Mouse (Mus musculus) c-Kit-negative CD71-positive TER-119-positive erythroid progenitor cells, embryonic 14.5 days (primary cell): Measurements from ENCODE around the gene Lrba.

Experiments used
- DNase-seq: peaks from one replicate; pipeline ENCODE4 v3.0.0-alpha.2; 2013; ENCODE audit warnings: low read depth, low spot score

The Lrba gene

DNA sequence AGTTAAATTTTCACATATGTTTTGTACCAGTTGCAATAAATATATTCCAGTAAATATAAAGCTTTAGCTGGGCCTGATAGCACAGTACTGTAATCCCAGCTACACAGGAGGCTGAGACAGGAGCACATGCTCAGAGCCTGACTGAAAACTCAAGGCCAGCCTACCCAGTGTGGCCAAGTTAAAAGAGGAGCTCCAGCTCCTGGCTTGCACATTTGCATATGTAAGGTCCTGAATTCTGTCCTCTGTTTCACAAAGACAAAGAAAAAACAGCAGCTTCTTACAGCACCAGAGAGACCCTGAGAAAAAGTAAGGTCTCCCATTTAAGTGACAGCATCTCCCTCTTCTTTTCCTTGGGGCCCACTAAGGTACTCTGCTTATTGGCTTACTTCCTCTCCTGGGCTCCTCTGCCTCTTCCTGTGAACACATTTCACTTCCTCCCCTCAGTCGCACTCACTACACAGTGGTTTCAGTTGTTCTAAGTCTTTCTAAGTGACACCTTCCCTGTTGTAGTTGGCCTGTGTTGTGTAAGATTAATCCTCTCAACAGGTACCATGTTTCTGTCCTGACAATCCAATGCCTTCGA is 453.2 kb downstream of the Lrba start:
- DNase-seq, result no peak

DNA sequence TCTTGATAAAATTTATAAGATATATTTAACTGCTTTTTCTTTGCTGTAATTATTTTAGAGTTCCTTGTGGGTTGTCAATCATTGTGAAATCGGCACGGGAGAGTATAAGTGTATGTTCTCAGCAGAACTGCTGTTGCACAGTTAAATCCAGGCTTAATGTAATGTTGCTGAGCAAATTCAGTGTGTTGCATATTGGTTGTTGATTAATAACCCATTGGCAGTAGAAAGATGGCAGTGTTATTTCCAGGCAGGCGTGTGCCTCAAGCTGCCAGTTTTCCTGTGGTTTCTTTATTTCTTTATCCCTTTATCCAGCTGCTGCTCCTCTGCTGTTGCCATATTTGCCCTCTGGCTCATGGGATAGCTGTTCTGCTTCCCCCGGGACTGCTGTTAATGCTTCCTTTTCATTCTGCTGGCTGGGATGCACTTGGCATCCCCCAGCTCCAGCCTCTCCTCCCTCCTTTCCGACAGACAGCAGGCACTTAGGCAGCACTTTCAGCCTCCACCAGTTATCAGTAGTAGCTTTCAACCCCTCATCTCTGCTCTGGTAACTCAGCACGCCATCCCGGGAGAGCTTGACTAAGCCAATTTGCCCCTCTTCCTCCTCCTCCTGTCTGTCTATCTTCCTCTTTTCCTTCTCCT is 463.2 kb downstream of the Lrba start:
- DNase-seq, result no peak

GRCm38 (mm10) chr3:86688438-86688837 is 464.0 kb downstream of the Lrba start:
- DNase-seq, result no peak

DNA sequence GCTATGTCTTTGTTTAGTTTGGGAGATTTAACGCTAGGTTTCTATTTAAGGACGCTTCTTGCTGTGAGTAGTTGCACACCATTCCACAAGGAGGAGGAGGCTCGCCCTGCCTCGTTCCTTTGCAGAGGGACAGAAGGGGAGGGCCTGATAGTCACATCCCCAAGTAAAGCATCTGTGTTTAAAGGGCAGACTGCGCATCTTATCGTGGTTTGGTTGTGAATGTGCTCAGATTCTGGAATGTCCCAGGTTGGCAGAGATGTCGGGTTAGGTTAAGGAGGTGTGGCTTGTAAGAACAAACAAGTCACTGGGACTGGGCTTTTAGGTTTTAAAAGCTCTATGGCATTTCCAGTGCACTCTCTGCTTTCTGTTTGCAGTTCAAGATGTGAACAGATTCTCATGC is 464.8 kb downstream of the Lrba start:
- DNase-seq, result no peak

- DNase-seq, result no peak
Measured at GRCm38 (mm10) chr3:86692779-86693178, 468.3 kb downstream of the Lrba start.

GRCm38 (mm10) chr3:86693553-86693952 is 469.1 kb downstream of the Lrba start:
- DNase-seq, result no peak

DNA sequence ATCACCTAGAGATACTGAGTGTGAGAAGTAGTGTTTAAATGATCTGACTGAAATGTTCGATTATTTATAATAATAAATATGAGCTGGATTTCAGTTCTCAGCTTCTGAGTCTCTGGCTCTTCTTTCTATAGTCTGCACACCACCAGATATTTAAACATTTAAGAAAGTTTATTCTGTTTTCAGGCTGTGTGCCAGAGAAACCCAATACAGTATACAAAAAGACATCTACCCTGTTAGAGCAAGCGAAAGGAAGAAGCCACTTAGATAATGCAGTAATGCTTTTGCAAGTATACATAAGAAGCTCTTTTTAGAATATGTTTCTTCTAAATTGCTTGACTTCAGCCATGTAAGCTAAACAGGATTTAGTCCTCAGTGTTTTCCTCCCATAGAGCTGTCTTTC is 474.5 kb downstream of the Lrba start:
- DNase-seq, result no peak

GRCm38 (mm10) chr3:86701163-86701563 is 476.7 kb downstream of the Lrba start:
- DNase-seq, result no peak

DNA sequence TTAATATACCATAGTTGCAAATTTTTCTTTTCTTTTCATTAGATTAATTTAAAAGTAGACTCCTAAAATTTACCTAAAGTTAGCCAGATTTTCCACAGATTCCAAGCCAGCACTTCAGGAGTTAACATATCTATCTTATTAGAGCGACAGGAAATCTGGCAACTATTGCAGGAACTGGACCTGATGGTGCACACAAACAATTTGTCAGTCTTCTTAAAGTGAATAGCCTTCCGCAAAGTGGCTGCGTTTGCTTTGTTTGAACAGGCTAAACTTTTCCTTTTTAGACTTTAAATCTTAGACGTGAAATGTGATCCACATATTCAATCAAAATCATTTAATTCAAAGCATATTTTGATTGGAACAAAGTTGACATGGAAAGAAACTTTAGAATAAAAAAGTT is 485.0 kb downstream of the Lrba start:
- DNase-seq, result no peak

- DNase-seq, result no peak
Measured at GRCm38 (mm10) chr3:86711530-86711929, 487.1 kb downstream of the Lrba start.

DNA sequence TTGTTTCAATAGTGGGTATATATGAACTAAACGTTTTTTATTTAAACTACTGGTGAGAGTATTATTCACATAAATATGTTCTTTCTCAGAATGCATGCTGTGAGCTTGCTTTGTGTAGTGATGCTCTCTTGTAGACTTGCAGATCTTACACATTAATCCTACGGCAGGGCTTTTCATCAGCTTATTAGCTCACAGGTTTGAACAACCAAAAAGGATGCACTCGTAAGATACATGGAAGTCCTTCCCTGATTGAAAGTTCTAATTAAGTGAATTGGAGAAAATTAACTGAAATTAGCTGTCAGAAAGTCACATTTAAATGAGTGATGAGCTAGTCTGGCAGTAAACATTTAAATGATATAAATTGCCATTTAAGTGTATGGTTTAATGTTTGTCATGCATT is 488.3 kb downstream of the Lrba start:
- DNase-seq, result no peak

DNA sequence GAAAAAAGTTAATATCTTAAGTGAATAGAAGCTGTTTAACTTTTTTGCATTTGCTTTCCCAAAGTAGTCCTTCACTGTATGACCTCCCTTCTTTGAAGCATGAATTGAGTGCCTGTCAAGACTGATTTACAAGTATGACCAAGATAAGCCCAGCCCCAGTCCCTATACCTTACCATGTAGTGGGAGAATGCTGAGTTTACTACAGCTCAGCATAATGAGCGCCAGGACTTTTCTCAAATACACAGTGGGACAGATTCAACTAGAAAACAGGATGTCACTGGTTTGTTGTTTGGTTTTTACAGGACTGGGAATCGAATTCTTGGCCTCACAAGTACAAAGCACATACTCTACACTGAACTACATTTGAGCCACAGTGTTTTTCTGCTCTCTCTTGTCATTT is 490.0 kb downstream of the Lrba start:
- no peak for DNase-seq

DNA sequence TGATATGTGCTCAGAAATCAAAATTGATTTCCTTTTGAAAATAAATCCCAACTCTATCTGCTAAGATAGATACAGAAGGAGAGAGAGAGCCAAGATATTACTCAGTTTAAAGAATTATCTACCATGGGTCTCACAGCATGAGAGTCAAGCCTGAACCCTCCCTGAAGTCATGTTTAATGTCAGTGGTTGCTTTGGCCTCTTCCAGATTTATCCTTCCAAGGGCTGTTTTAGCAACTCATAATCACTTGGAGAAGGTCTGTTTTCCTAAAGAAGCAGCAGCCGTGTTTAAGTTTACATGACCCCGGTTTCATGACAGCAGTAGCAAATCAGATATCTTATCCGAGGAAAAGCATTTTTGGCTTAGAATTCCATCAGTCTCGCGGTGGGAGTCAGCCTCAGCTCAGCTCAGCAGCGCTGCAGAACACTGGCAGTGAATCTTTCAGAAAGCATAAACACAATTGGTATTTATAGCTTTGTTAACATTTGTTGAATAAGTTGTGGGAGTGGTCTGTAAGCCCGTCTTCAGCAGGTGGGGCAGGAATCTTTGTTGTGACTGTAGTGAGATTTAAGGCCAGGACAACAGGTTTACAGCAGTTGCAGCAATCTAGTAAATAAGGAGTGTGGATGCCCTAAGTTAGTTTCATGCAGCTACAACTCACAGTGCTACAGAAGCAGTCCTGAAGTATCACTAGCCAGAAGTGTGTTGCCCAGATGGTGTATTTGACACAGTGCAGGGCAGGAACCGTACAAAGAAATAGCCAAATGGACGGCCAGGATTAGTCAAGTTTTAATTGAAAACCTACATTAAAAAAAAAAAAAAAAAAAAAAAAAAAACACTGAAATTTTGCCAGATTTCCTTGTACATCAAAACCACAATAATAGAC is 499.2 kb downstream of the Lrba start:
- no peak for DNase-seq

GRCm38 (mm10) chr3:86725113-86725512 is 500.6 kb downstream of the Lrba start:
- DNase-seq, result no peak

GRCm38 (mm10) chr3:86738831-86739230 is 514.4 kb downstream of the Lrba start:
- no peak for DNase-seq

DNA sequence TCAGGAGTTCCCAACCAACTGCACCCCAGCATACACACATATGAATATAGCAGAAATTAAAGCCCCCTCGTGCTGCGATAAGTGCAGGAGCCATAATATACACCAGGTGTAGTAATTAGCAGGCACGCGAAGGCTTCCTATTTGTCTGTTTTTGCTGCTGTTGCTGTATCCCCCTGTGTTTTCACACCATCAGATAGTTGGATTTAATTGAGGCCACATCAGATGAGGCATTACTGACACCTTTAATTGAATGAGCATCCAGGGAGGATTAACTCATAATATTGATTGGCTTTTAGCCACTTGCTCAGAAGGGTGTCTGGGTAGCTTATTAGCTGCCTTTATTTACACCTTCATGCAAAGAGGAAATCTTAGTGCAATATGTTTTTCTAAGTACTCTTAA is 515.3 kb downstream of the Lrba start:
- no peak for DNase-seq

DNA sequence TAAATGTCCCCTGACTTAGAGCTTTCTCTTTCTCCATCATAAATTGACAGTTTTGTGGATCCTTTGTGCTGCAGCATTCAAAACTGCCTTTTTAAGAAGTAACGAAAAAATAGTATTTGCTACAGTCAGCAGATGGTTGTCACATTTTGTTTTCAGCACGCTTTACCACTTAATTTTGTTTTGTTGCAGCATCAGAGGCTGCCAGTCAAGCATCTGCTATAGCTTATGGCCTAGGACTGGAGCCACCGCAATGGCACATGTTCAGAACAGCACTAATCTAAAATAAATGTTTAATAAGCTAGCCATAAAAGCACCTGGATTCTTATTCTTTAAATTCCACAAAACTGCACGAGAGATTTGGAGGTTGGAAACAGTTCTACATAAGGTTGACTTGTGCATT is 520.9 kb downstream of the Lrba start:
- DNase-seq, result no peak

DNA sequence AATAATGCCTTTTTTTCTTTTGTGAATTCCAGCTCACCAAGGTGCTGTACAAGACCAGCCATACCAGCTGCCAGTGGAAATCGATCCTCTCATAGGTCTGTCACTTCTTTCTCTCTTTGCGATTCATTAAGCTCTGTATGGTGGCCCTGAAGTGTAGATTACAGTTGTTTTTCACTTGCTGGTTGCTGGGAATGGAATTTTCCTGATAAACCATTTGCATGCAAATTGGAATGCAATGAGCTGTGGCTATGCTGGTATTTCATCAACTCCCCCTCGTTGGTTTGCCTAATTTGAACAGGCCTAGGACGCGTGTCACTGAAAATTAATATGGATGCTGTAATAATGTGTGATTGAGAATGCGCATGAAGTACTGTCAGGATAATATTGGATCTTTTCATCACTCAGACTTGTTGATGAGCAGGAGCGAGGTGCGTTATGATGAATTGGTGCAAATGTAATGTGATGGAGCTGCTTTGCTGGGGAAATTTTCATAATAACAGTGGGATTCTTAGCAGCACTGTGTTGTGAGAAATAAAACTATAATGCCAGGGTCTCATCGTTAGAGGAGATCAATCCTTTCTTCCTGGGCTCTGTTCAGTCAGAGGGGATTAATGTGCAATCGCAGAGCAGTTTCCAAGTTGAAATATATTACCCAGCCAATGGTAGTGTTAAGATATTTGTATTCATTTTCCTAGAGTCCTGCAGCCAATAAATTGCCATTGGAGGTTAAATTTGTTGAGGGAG is 521.5 kb downstream of the Lrba start:
- DNase-seq, result no peak

DNA sequence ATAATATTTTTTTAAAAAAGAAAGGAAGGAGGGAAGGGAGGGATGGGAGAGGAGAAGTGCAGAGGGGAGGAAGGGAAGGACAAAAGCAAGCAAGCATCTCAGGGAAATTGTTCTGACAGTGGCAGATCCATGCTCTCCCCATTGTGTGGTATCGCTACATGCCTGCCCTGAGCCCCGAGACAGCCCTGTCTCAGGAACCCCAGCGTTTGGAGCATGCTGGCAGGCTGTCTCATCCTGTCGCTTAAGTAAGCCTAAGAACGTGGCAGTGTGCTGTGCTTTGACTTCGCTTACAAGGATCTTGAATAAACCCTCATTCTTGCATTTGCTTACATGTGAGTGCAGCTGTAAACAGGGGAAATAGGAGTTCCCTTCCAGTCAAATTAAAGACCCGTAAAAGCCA is 526.2 kb downstream of the Lrba start:
- DNase-seq, result no peak

GRCm38 (mm10) chr3:86754178-86754577 is 529.7 kb downstream of the Lrba start:
- no peak for DNase-seq

DNA sequence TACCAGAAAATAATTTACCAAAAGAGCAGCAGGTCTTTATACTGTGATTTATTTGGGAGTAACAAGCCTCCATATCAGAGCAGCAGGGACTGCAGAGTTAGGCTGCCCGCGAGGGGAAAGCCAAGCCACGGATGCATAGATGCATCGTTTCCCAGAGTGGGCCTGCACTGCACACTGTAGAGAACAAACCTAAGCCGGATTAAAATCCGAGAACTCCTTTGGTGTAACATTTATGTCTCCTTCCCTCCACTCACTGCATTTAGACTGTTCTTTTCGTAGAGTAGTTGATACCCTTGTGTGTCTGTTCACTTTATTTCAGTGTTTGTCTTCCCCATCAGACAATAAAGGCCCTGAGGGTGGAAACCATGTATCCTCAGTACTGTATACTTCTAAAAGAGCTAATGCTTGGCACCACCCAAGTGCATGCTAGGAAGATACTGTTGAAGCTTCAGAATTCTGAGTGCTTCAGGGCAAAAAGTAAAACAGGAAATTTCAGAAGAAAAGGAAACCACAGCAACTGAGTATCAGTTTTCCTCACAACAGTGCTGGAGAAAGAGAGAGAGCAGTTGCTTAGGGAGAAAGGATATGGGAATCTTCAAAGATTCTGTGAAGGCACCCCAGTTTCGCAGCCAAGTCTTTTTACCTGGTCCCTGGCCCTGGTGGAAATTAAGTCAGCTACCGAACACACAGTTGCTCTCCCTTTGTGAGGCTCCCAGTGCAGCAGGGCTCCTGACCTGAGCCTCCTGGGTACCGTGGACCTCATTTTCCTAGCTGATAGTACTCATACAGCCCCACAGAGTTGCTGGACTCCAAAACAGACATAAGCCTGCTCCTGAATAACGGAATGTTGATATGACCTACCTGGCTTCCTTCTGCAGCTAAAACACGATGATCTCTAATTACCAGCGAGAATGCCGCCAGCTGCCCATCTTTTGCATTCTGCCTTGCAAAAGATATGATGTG is 530.4 kb downstream of the Lrba start:
- DNase-seq, result no peak
